Mouse (Mus musculus) embryonic facial prominence, embryonic 14.5 days (tissue): ENCODE measurements at regions not wholly inside any gene's neighbourhood (a gene's known extent, or its start where the extent isn't known, plus 50 kb on each side); places are given as distances from the start of the nearest gene placed in this dataset.
A peak's percentile ranks its signal among the peaks of the same experiment; 100 is the strongest.

Experiments used
- ATAC-seq: fragments of 200-750 bp; cut with Nextera tagmentation; 2 replicates; pipeline ENCODE4 v1.8.0; 2017; ENCODE audit warnings: low read depth, moderate number of reproducible peaks, moderate TSS enrichment
- DNase-seq: peaks from one replicate; pipeline ENCODE4 v3.0.0-alpha.2; 2015; ENCODE audit warnings: low spot score
- H3K27ac ChIP-seq: fragments of 300-500 bp; sonication (generic); replicated peaks from 2 replicates; pipeline ENCODE4 v1.5.1; 2014; ENCODE audit warnings: low read depth, mild to moderate bottlenecking, low read length, moderate library complexity
- H3K27me3 ChIP-seq: fragments of 300-500 bp; sonication (generic); replicated peaks from 2 replicates; pipeline ENCODE4 v1.6.1; 2014; ENCODE audit warnings: low read length; ENCODE audit not compliant: control insufficient read depth, insufficient read depth
- H3K36me3 ChIP-seq: fragments of 300-500 bp; sonication (generic); 2 replicates; pipeline ENCODE4 v1.6.1; 2014; ENCODE audit warnings: low read length, mixed read lengths; ENCODE audit not compliant: control insufficient read depth, insufficient read depth
- H3K4me1 ChIP-seq: fragments of 300-500 bp; sonication (generic); 2 replicates; pipeline ENCODE4 v1.6.1; 2014; ENCODE audit warnings: antibody characterized with exemption, low read length; ENCODE audit not compliant: control insufficient read depth, insufficient read depth
- H3K4me2 ChIP-seq: fragments of 300-500 bp; sonication (generic); 2 replicates; pipeline ENCODE4 v1.6.1; 2014; ENCODE audit warnings: low read depth, mild to moderate bottlenecking, low read length, moderate library complexity, mixed read lengths
- H3K4me3 ChIP-seq: fragments of 300-500 bp; sonication (generic); 2 replicates; pipeline ENCODE4 v1.5.1; 2014; ENCODE audit warnings: low read depth, mild to moderate bottlenecking, low read length
- H3K9ac ChIP-seq: fragments of 300-500 bp; sonication (generic); 2 replicates; pipeline ENCODE4 v1.6.1; 2014; ENCODE audit warnings: low read depth, mild to moderate bottlenecking, low read length, moderate library complexity, mixed read lengths
- H3K9me3 ChIP-seq: fragments of 300-500 bp; sonication (generic); 2 replicates; pipeline ENCODE4 v1.6.1; 2016; ENCODE audit warnings: low read length; ENCODE audit not compliant: control insufficient read depth
- WGBS: fragments of 180-500 bp; shearing (Covaris S2); extraction: QIAGEN DNeasy Blood & Tissue Kit; methylation state at CpG from one replicate; pipeline ENCODE4 v1.1.7; 2014; 5-methylcytosine and 5-hydroxymethylcytosine counted together

- ATAC-seq (no peak), DNase-seq (no peak)
- Histone ChIP-seq H3K4me2 (no peak overlapping the region), H3K4me3 (no peak overlapping the region), H3K9ac (no peak overlapping the region), H3K36me3 (no peaks in the 10 kb centered on the region), H3K27ac (no peak overlapping the region), H3K9me3 (no peaks in the 10 kb centered on the region), H3K27me3 (no peaks in the 10 kb centered on the region), H3K4me1 (no peaks in the 10 kb centered on the region)
- 60% methylated on average over 3 of the region's 3 CpGs for WGBS
Observed at GRCm38 (mm10) chr11:7010858-7011257, 52.4 kb upstream of the Adcy1 start.

GRCm38 (mm10) chr11:6999329-6999728 is 64.0 kb upstream of the Adcy1 start:
- Histone ChIP-seq H3K9ac (no peak overlapping the region), H3K4me3 (no peak overlapping the region), H3K27me3 (no peaks in the 10 kb centered on the region), H3K9me3 (no peaks in the 10 kb centered on the region), H3K4me1 (no peaks in the 10 kb centered on the region), H3K4me2 (no peak overlapping the region), H3K36me3 (no peaks in the 10 kb centered on the region), H3K27ac (no peak overlapping the region)
- no peak for DNase-seq
- no peak for ATAC-seq

GRCm38 (mm10) chr11:6998810-6999209 is 64.5 kb upstream of the Adcy1 start:
- 69% methylated on average over 1 of the region's 1 CpGs for WGBS
- H3K4me2 ChIP-seq, result no peak overlapping the region
- DNase-seq, result no peak
- no peak overlapping the region for H3K27ac ChIP-seq
- no peaks in the 10 kb centered on the region for H3K27me3 ChIP-seq
- no peaks in the 10 kb centered on the region for H3K9me3 ChIP-seq
- H3K4me1 ChIP-seq, result no peaks in the 10 kb centered on the region
- H3K9ac ChIP-seq, result no peak overlapping the region
- no peaks in the 10 kb centered on the region for H3K36me3 ChIP-seq
- ATAC-seq, result no peak
- H3K4me3 ChIP-seq, result no peak overlapping the region

GRCm38 (mm10) chr11:6997508-6997907 is 65.8 kb upstream of the Adcy1 start:
- Histone ChIP-seq H3K9me3 (no peaks in the 10 kb centered on the region), H3K4me1 (no peaks in the 10 kb centered on the region), H3K27ac (no peak overlapping the region), H3K27me3 (no peaks in the 10 kb centered on the region), H3K4me3 (no peak overlapping the region), H3K36me3 (no peaks in the 10 kb centered on the region), H3K4me2 (no peak overlapping the region), H3K9ac (no peak overlapping the region)
- WGBS, result 72% methylated on average over 5 of the region's 6 CpGs
- ATAC-seq (no peak), DNase-seq (no peak)

GRCm38 (mm10) chr11:6993731-6994130 is 69.6 kb upstream of the Adcy1 start:
- Histone ChIP-seq H3K4me3 (no peak overlapping the region), H3K36me3 (no peaks in the 10 kb centered on the region), H3K4me2 (no peak overlapping the region), H3K27me3 (no peaks in the 10 kb centered on the region), H3K27ac (no peak overlapping the region), H3K9me3 (no peaks in the 10 kb centered on the region), H3K9ac (no peak overlapping the region), H3K4me1 (no peaks in the 10 kb centered on the region)
- ATAC-seq (no peak), DNase-seq (no peak)
- WGBS, result 84% methylated on average over 2 of the region's 2 CpGs

GRCm38 (mm10) chr11:6991626-6992025 is 71.7 kb upstream of the Adcy1 start:
- WGBS, result 73% methylated on average over 5 of the region's 5 CpGs
- Histone ChIP-seq H3K27ac (no peak overlapping the region), H3K9ac (no peak overlapping the region), H3K27me3 (no peaks in the 10 kb centered on the region), H3K4me2 (no peak overlapping the region), H3K4me1 (no peaks in the 10 kb centered on the region), H3K4me3 (no peak overlapping the region), H3K36me3 (no peaks in the 10 kb centered on the region), H3K9me3 (no peaks in the 10 kb centered on the region)
- ATAC-seq (no peak), DNase-seq (no peak)

- Histone ChIP-seq H3K4me1 (no peaks in the 10 kb centered on the region), H3K4me3 (no peak overlapping the region), H3K27ac (no peak overlapping the region), H3K27me3 (no peaks in the 10 kb centered on the region), H3K9me3 (no peaks in the 10 kb centered on the region), H3K9ac (no peak overlapping the region), H3K36me3 (no peaks in the 10 kb centered on the region), H3K4me2 (no peak overlapping the region)
- DNase-seq (no peak), ATAC-seq (no peak)
- 58% methylated on average over 3 of the region's 3 CpGs for whole genome bisulfite sequencing
Observed at GRCm38 (mm10) chr11:6990711-6991110, 72.6 kb upstream of the Adcy1 start.

- no peaks in the 10 kb centered on the region for H3K4me1 ChIP-seq
- ATAC-seq (no peak), DNase-seq (no peak)
- no peaks in the 10 kb centered on the region for H3K27me3 ChIP-seq
- H3K4me3 ChIP-seq, result no peak overlapping the region
- 67% methylated on average over 8 of the region's 8 CpGs for WGBS
- no peak overlapping the region for H3K9ac ChIP-seq
- no peaks in the 10 kb centered on the region for H3K36me3 ChIP-seq
- no peak overlapping the region for H3K4me2 ChIP-seq
- no peak overlapping the region for H3K27ac ChIP-seq
- H3K9me3 ChIP-seq, result no peaks in the 10 kb centered on the region
Observed at GRCm38 (mm10) chr11:6988884-6989824, 74.1 kb upstream of the Adcy1 start.

- Histone ChIP-seq H3K4me3 (no peak overlapping the region), H3K9ac (no peak overlapping the region), H3K27me3 (no peaks in the 10 kb centered on the region), H3K9me3 (no peaks in the 10 kb centered on the region), H3K27ac (no peak overlapping the region), H3K4me1 (no peaks in the 10 kb centered on the region), H3K36me3 (no peaks in the 10 kb centered on the region), H3K4me2 (no peak overlapping the region)
- 42% methylated on average over 2 of the region's 2 CpGs for WGBS
- ATAC-seq, result no peak
- DNase-seq, result peak; percentile 7
Observed at GRCm38 (mm10) chr11:6987995-6988394, 75.3 kb upstream of the Adcy1 start.
